Mouse (Mus musculus): ENCODE measurements around the gene Gbgt1.

GRCm38 (mm10) chr2:28505795-28506194 is 9.1 kb downstream of the Gbgt1 start, which contains the start of gene Gm10134:
- TF ChIP-seq CTCF (IDR thresholded peaks at IDR 0.05; ENCODE audit: borderline replicate concordance, insufficient read depth, low read depth, low read length) (no peak), POLR2A (IDR thresholded peaks at IDR 0.05; ENCODE audit: borderline replicate concordance, insufficient read depth, low read length) (no peak)

All from cerebellum, adult 2 months (tissue).